Mouse (Mus musculus): ENCODE measurements around the gene 1810009A15Rik. TPM values are rescaled to one million over a fixed set of nuclear protein-coding genes. Genes with fewer than 3 reads are reported as not detected.

1810009A15Rik gene
- polyA plus RNA-seq, 1 experiment from 2014 or later = 49.9 TPM

- H3K9me3 ChIP-seq (ENCODE audit: control insufficient read depth, low read length) = no peaks in the 10 kb centered on the region
- ATAC-seq (ENCODE audit: low FRiP score, low TSS enrichment) (no peak), DNase-seq (ENCODE audit: low spot score) (no peak)
- peaks cover 16% of the 10 kb centered on the region; the same call in 1 of the 2 replicates for H3K36me3 ChIP-seq (ENCODE audit: control insufficient read depth, insufficient read depth, low read length)
- peak overlapping the region; percentile 88 for H3K9ac ChIP-seq (ENCODE audit: low read length)
- H3K27ac ChIP-seq (replicated peaks) = 0 out of 2 replicates have a peak overlapping the region, but pooled peaks have one; percentile 93
- H3K4me1 ChIP-seq (replicated peaks; ENCODE audit: control insufficient read depth, insufficient read depth) = peaks cover 6% of the 10 kb centered on the region; the same call in 1 of the 2 replicates
- 79% methylated on average over 7 of the region's 7 CpGs for WGBS
- TF ChIP-seq EP300 (optimal IDR thresholded peaks at IDR 0.05) = no peak
- TF ChIP-seq CTCF (IDR thresholded peaks at IDR 0.05; ENCODE audit: low read depth) = no peak
- peak overlapping the region; percentile 81 for H3K4me3 ChIP-seq (ENCODE audit: low read depth, low read length)
- H3K4me2 ChIP-seq (replicated peaks; ENCODE audit: low read depth) = peak overlapping the region; percentile 90
- H3K27me3 ChIP-seq (ENCODE audit: control insufficient read depth, insufficient read depth, low read length) = no peaks in the 10 kb centered on the region
Observed at GRCm38 (mm10) chr19:8930771-8931170, 42.1 kb downstream of the 1810009A15Rik start.

- Histone ChIP-seq H3K27me3 (ENCODE audit: control insufficient read depth, insufficient read depth, low read length) (no peaks in the 10 kb centered on the region), H3K9me3 (ENCODE audit: control insufficient read depth, low read length) (no peaks in the 10 kb centered on the region), H3K36me3 (ENCODE audit: control insufficient read depth, insufficient read depth, low read length) (peaks cover 15% of the 10 kb centered on the region), H3K9ac (ENCODE audit: low read length) (no peak overlapping the region), H3K4me3 (ENCODE audit: low read depth, low read length) (no peak overlapping the region), H3K27ac (replicated peaks) (no peak overlapping the region), H3K4me1 (replicated peaks; ENCODE audit: control insufficient read depth, insufficient read depth) (no peaks in the 10 kb centered on the region), H3K4me2 (replicated peaks; ENCODE audit: low read depth) (no peak overlapping the region)
- no peak for DNase-seq (ENCODE audit: low spot score)
- TF ChIP-seq CTCF (IDR thresholded peaks at IDR 0.05; ENCODE audit: low read depth) = no peak
- no peak for TF ChIP-seq EP300 (optimal IDR thresholded peaks at IDR 0.05)
- WGBS = 89% methylated on average over 2 of the region's 2 CpGs
- no peak for ATAC-seq (ENCODE audit: low FRiP score, low TSS enrichment)
Observed at GRCm38 (mm10) chr19:8936736-8937135, 48.1 kb downstream of the 1810009A15Rik start.

Small RNAs within 50 kb of the gene (microRNA-seq; reads per million reads assigned to microRNA genes)
- not detected for gene Mir5136

Other genes starting within 250 kb of the 1810009A15Rik start
- gene Chrm1, start 225.1 kb upstream of the 1810009A15Rik start, polyA plus RNA-seq (2015; fragmentation: Nextera tagmentation; extraction: Ambion mirVana) = 1.4 and 1.8 TPM in 2 replicates
- gene Slc3a2, start 165.5 kb upstream of the 1810009A15Rik start, polyA plus RNA-seq (2015; fragmentation: Nextera tagmentation; extraction: Ambion mirVana) = 82.5 and 87.0 TPM in 2 replicates
- 55.6 and 55.7 TPM in 2 replicates for gene Wdr74, start 153.0 kb upstream of the 1810009A15Rik start, polyA plus RNA-seq (2015; fragmentation: Nextera tagmentation; extraction: Ambion mirVana)
- gene 1700092M07Rik, start 148.1 kb upstream of the 1810009A15Rik start, polyA plus RNA-seq (2015; fragmentation: Nextera tagmentation; extraction: Ambion mirVana) = 0.59 and 0.62 TPM in 2 replicates
- 81.9 and 82.2 TPM in 2 replicates for gene Stx5a, start 147.4 kb upstream of the 1810009A15Rik start, polyA plus RNA-seq (2015; fragmentation: Nextera tagmentation; extraction: Ambion mirVana)
- 57.5 and 61.6 TPM in 2 replicates for gene Nxf1, start 131.8 kb upstream of the 1810009A15Rik start, polyA plus RNA-seq (2015; fragmentation: Nextera tagmentation; extraction: Ambion mirVana)
- 114 and 117 TPM in 2 replicates for gene Tmem223, start 117.9 kb upstream of the 1810009A15Rik start, polyA plus RNA-seq (2015; fragmentation: Nextera tagmentation; extraction: Ambion mirVana)
- 95.2 and 98.4 TPM in 2 replicates for gene Tmem179b, start 114.4 kb upstream of the 1810009A15Rik start, polyA plus RNA-seq (2015; fragmentation: Nextera tagmentation; extraction: Ambion mirVana)
- gene Taf6l, start 102.4 kb upstream of the 1810009A15Rik start, polyA plus RNA-seq (2015; fragmentation: Nextera tagmentation; extraction: Ambion mirVana) = 9.7 and 10.5 TPM in 2 replicates
- gene Polr2g, start 90.3 kb upstream of the 1810009A15Rik start, polyA plus RNA-seq (2015; fragmentation: Nextera tagmentation; extraction: Ambion mirVana) = 103 and 108 TPM in 2 replicates
- 2.3 TPM in 2 replicates for gene Zbtb3, start 86.3 kb upstream of the 1810009A15Rik start, polyA plus RNA-seq (2015; fragmentation: Nextera tagmentation; extraction: Ambion mirVana)
- 20.8 and 23.1 TPM in 2 replicates for gene Ttc9c, start 69.5 kb upstream of the 1810009A15Rik start, polyA plus RNA-seq (2015; fragmentation: Nextera tagmentation; extraction: Ambion mirVana)
- 3.6 and 3.9 TPM in 2 replicates for gene Hnrnpul2, start 68.8 kb upstream of the 1810009A15Rik start, polyA plus RNA-seq (2015; fragmentation: Nextera tagmentation; extraction: Ambion mirVana)
- gene AC129217.1, start 59.1 kb upstream of the 1810009A15Rik start, polyA plus RNA-seq (2015; fragmentation: Nextera tagmentation; extraction: Ambion mirVana) = not detected in 2 replicates
- 75.9 and 79.4 TPM in 2 replicates for gene Bscl2, start 51.4 kb upstream of the 1810009A15Rik start, polyA plus RNA-seq (2015; fragmentation: Nextera tagmentation; extraction: Ambion mirVana)
- gene Gng3, start 49.7 kb upstream of the 1810009A15Rik start, polyA plus RNA-seq (2015; fragmentation: Nextera tagmentation; extraction: Ambion mirVana) = 7.7 and 8.6 TPM in 2 replicates
- gene Lrrn4cl, start 38.1 kb upstream of the 1810009A15Rik start, polyA plus RNA-seq (2015; fragmentation: Nextera tagmentation; extraction: Ambion mirVana) = 2.3 and 2.6 TPM in 2 replicates
- gene Ubxn1, start 17.4 kb upstream of the 1810009A15Rik start, polyA plus RNA-seq (2015; fragmentation: Nextera tagmentation; extraction: Ambion mirVana) = 195 TPM in 2 replicates
- gene Uqcc3, start 7.9 kb upstream of the 1810009A15Rik start, polyA plus RNA-seq (2015; fragmentation: Nextera tagmentation; extraction: Ambion mirVana) = 81.2 and 85.2 TPM in 2 replicates
- 47.2 and 47.8 TPM in 2 replicates for gene Lbhd1, start 5.1 kb upstream of the 1810009A15Rik start, polyA plus RNA-seq (2015; fragmentation: Nextera tagmentation; extraction: Ambion mirVana)
- gene Gm49403, start 4.9 kb upstream of the 1810009A15Rik start, polyA plus RNA-seq (2015; fragmentation: Nextera tagmentation; extraction: Ambion mirVana) = not detected in 2 replicates
- gene Gm49416, start 73 bp downstream of the 1810009A15Rik start, polyA plus RNA-seq (2015; fragmentation: Nextera tagmentation; extraction: Ambion mirVana) = not detected in 2 replicates
- 19.1 and 19.5 TPM in 2 replicates for gene Ints5, start 4.2 kb downstream of the 1810009A15Rik start, polyA plus RNA-seq (2015; fragmentation: Nextera tagmentation; extraction: Ambion mirVana)
- 32.3 and 33.3 TPM in 2 replicates for gene Ganab, start 9.2 kb downstream of the 1810009A15Rik start, polyA plus RNA-seq (2015; fragmentation: Nextera tagmentation; extraction: Ambion mirVana)
- gene B3gat3, start 31.5 kb downstream of the 1810009A15Rik start, polyA plus RNA-seq (2015; fragmentation: Nextera tagmentation; extraction: Ambion mirVana) = 24.7 and 26.1 TPM in 2 replicates
- gene Rom1, start 40.5 kb downstream of the 1810009A15Rik start, polyA plus RNA-seq (2015; fragmentation: Nextera tagmentation; extraction: Ambion mirVana) = 3.0 and 3.6 TPM in 2 replicates
- 24.6 and 26.6 TPM in 2 replicates for gene Eml3, start 40.7 kb downstream of the 1810009A15Rik start, polyA plus RNA-seq (2015; fragmentation: Nextera tagmentation; extraction: Ambion mirVana)
- gene Mta2, start 53.0 kb downstream of the 1810009A15Rik start, polyA plus RNA-seq (2015; fragmentation: Nextera tagmentation; extraction: Ambion mirVana) = 68.0 and 69.3 TPM in 2 replicates
- gene Tut1, start 65.0 kb downstream of the 1810009A15Rik start, polyA plus RNA-seq (2015; fragmentation: Nextera tagmentation; extraction: Ambion mirVana) = 14.9 and 15.8 TPM in 2 replicates
- 240 and 247 TPM in 2 replicates for gene Eef1g, start 78.2 kb downstream of the 1810009A15Rik start, polyA plus RNA-seq (2015; fragmentation: Nextera tagmentation; extraction: Ambion mirVana)
- 86.6 and 103 TPM in 2 replicates for gene Ahnak, start 100.4 kb downstream of the 1810009A15Rik start, polyA plus RNA-seq (2015; fragmentation: Nextera tagmentation; extraction: Ambion mirVana)
- gene Scgb1a1, start 199.1 kb downstream of the 1810009A15Rik start, polyA plus RNA-seq (2015; fragmentation: Nextera tagmentation; extraction: Ambion mirVana) = 10.8 and 12.6 TPM in 2 replicates
- 6.9 and 7.5 TPM in 2 replicates for gene Asrgl1, start 246.8 kb downstream of the 1810009A15Rik start, polyA plus RNA-seq (2015; fragmentation: Nextera tagmentation; extraction: Ambion mirVana)

All from stomach, postnatal 0 days (tissue).